Mouse (Mus musculus): ENCODE measurements around the gene Cabp7. TPM values are rescaled to one million over a fixed set of nuclear protein-coding genes. Genes with fewer than 3 reads are reported as not detected.

Cabp7 gene
- not detected in 2 replicates for total RNA-seq (2014; fragmentation: Nextera tagmentation)
- not detected in 2 replicates for total RNA-seq (2017)
- not detected in 2 replicates for polyA plus RNA-seq (2012)

- Histone ChIP-seq H3K36me3 (replicated peaks) (no peaks in the 10 kb centered on the region), H3K4me3 (ENCODE audit: low read depth, low read length) (no peak within 1 kb of the TSS; the same call in 1 of the 2 replicates), H3K9me3 (replicated peaks) (peaks cover 17% of the 10 kb centered on the region), H3K4me1 (ENCODE audit: insufficient read depth, low read depth, low read length) (no peaks in the 10 kb centered on the region), H3K27me3 (ENCODE audit: insufficient read depth, low read length) (peaks cover 59% of the 10 kb centered on the region)
- no peak for DNase-seq (ENCODE audit: low spot score)
- ATAC-seq (ENCODE audit: extremely low read depth, insufficient number of reproducible peaks, low FRiP score, poor library complexity, severe bottlenecking): no peak
- TF ChIP-seq TAL1 (conservative IDR thresholded peaks at IDR 0.05; ENCODE audit: low read depth, low read length) (no peak), CTCF (IDR thresholded peaks at IDR 0.05; ENCODE audit: low read depth, low read length) (no peak), POLR2AphosphoS5 (IDR thresholded peaks at IDR 0.05; ENCODE audit: insufficient replicate concordance, low read depth, low read length) (no peak), GATA1 (IDR thresholded peaks at IDR 0.05; ENCODE audit: borderline replicate concordance, low read length) (no peak), GATA2 (IDR thresholded peaks at IDR 0.05; ENCODE audit: borderline replicate concordance, low read depth, low read length) (no peak)
These were observed at the start of gene Cabp7 for GRCm38 (mm10) chr11:4746733-4747132. TSS of gene Cabp7 (minus strand) at chr11:4746778.

- H3K4me3 ChIP-seq (ENCODE audit: low read depth, low read length): no peak overlapping the region
- no peak for ATAC-seq (ENCODE audit: extremely low read depth, insufficient number of reproducible peaks, low FRiP score, poor library complexity, severe bottlenecking)
- peaks cover 89% of the 10 kb centered on the region for H3K36me3 ChIP-seq (replicated peaks)
- DNase-seq (ENCODE audit: low spot score): no peak
- TF ChIP-seq TAL1 (conservative IDR thresholded peaks at IDR 0.05; ENCODE audit: low read depth, low read length) (no peak), CTCF (IDR thresholded peaks at IDR 0.05; ENCODE audit: low read depth, low read length) (no peak), POLR2AphosphoS5 (IDR thresholded peaks at IDR 0.05; ENCODE audit: insufficient replicate concordance, low read depth, low read length) (no peak), GATA1 (IDR thresholded peaks at IDR 0.05; ENCODE audit: borderline replicate concordance, low read length) (no peak), GATA2 (IDR thresholded peaks at IDR 0.05; ENCODE audit: borderline replicate concordance, low read depth, low read length) (no peak)
- no peaks in the 10 kb centered on the region for H3K9me3 ChIP-seq (replicated peaks)
- H3K4me1 ChIP-seq (ENCODE audit: insufficient read depth, low read depth, low read length): no peaks in the 10 kb centered on the region
- no peaks in the 10 kb centered on the region for H3K27me3 ChIP-seq (ENCODE audit: insufficient read depth, low read length)
These were observed 46.4 kb upstream of the Cabp7 start for GRCm38 (mm10) chr11:4793006-4793405.

GRCm38 (mm10) chr11:4791549-4791948 is 45.0 kb upstream of the Cabp7 start:
- H3K4me3 ChIP-seq (ENCODE audit: low read depth, low read length): no peak overlapping the region
- no peaks in the 10 kb centered on the region for H3K27me3 ChIP-seq (ENCODE audit: insufficient read depth, low read length)
- ATAC-seq (ENCODE audit: extremely low read depth, insufficient number of reproducible peaks, low FRiP score, poor library complexity, severe bottlenecking) (no peak), DNase-seq (ENCODE audit: low spot score) (no peak)
- TF ChIP-seq GATA2 (IDR thresholded peaks at IDR 0.05; ENCODE audit: borderline replicate concordance, low read depth, low read length) (no peak), GATA1 (IDR thresholded peaks at IDR 0.05; ENCODE audit: borderline replicate concordance, low read length) (no peak), POLR2AphosphoS5 (IDR thresholded peaks at IDR 0.05; ENCODE audit: insufficient replicate concordance, low read depth, low read length) (no peak), CTCF (IDR thresholded peaks at IDR 0.05; ENCODE audit: low read depth, low read length) (no peak), TAL1 (conservative IDR thresholded peaks at IDR 0.05; ENCODE audit: low read depth, low read length) (no peak)
- H3K9me3 ChIP-seq (replicated peaks): no peaks in the 10 kb centered on the region
- peaks cover 89% of the 10 kb centered on the region for H3K36me3 ChIP-seq (replicated peaks)
- H3K4me1 ChIP-seq (ENCODE audit: insufficient read depth, low read depth, low read length): no peaks in the 10 kb centered on the region

GRCm38 (mm10) chr11:4789691-4790090 is 43.1 kb upstream of the Cabp7 start:
- Histone ChIP-seq H3K4me1 (ENCODE audit: insufficient read depth, low read depth, low read length) (no peaks in the 10 kb centered on the region), H3K4me3 (ENCODE audit: low read depth, low read length) (no peak overlapping the region), H3K36me3 (replicated peaks) (peaks cover 95% of the 10 kb centered on the region), H3K9me3 (replicated peaks) (no peaks in the 10 kb centered on the region), H3K27me3 (ENCODE audit: insufficient read depth, low read length) (no peaks in the 10 kb centered on the region)
- no peak for DNase-seq (ENCODE audit: low spot score)
- no peak for TF ChIP-seq GATA1 (IDR thresholded peaks at IDR 0.05; ENCODE audit: borderline replicate concordance, low read length)
- TF ChIP-seq TAL1 (conservative IDR thresholded peaks at IDR 0.05; ENCODE audit: low read depth, low read length): no peak
- TF ChIP-seq GATA2 (IDR thresholded peaks at IDR 0.05; ENCODE audit: borderline replicate concordance, low read depth, low read length): no peak
- TF ChIP-seq POLR2AphosphoS5 (IDR thresholded peaks at IDR 0.05; ENCODE audit: insufficient replicate concordance, low read depth, low read length): no peak
- no peak for TF ChIP-seq CTCF (IDR thresholded peaks at IDR 0.05; ENCODE audit: low read depth, low read length)
- no peak for ATAC-seq (ENCODE audit: extremely low read depth, insufficient number of reproducible peaks, low FRiP score, poor library complexity, severe bottlenecking)

- ATAC-seq (ENCODE audit: extremely low read depth, insufficient number of reproducible peaks, low FRiP score, poor library complexity, severe bottlenecking) (no peak), DNase-seq (ENCODE audit: low spot score) (no peak)
- Histone ChIP-seq H3K9me3 (replicated peaks) (no peaks in the 10 kb centered on the region), H3K4me1 (ENCODE audit: insufficient read depth, low read depth, low read length) (no peaks in the 10 kb centered on the region), H3K36me3 (replicated peaks) (peaks cover 99% of the 10 kb centered on the region), H3K27me3 (ENCODE audit: insufficient read depth, low read length) (no peaks in the 10 kb centered on the region), H3K4me3 (ENCODE audit: low read depth, low read length) (no peak overlapping the region)
- no peak for TF ChIP-seq GATA2 (IDR thresholded peaks at IDR 0.05; ENCODE audit: borderline replicate concordance, low read depth, low read length)
- TF ChIP-seq POLR2AphosphoS5 (IDR thresholded peaks at IDR 0.05; ENCODE audit: insufficient replicate concordance, low read depth, low read length): no peak
- no peak for TF ChIP-seq GATA1 (IDR thresholded peaks at IDR 0.05; ENCODE audit: borderline replicate concordance, low read length)
- no peak for TF ChIP-seq TAL1 (conservative IDR thresholded peaks at IDR 0.05; ENCODE audit: low read depth, low read length)
- no peak for TF ChIP-seq CTCF (IDR thresholded peaks at IDR 0.05; ENCODE audit: low read depth, low read length)
These were observed 38.1 kb upstream of the Cabp7 start for GRCm38 (mm10) chr11:4784629-4785142.

GRCm38 (mm10) chr11:4783116-4783515 is 36.5 kb upstream of the Cabp7 start:
- H3K27me3 ChIP-seq (ENCODE audit: insufficient read depth, low read length): no peaks in the 10 kb centered on the region
- H3K4me1 ChIP-seq (ENCODE audit: insufficient read depth, low read depth, low read length): no peaks in the 10 kb centered on the region
- H3K4me3 ChIP-seq (ENCODE audit: low read depth, low read length): no peak overlapping the region
- no peaks in the 10 kb centered on the region for H3K9me3 ChIP-seq (replicated peaks)
- ATAC-seq (ENCODE audit: extremely low read depth, insufficient number of reproducible peaks, low FRiP score, poor library complexity, severe bottlenecking) (no peak), DNase-seq (ENCODE audit: low spot score) (no peak)
- no peak for TF ChIP-seq CTCF (IDR thresholded peaks at IDR 0.05; ENCODE audit: low read depth, low read length)
- TF ChIP-seq GATA1 (IDR thresholded peaks at IDR 0.05; ENCODE audit: borderline replicate concordance, low read length): no peak
- TF ChIP-seq TAL1 (conservative IDR thresholded peaks at IDR 0.05; ENCODE audit: low read depth, low read length): no peak
- TF ChIP-seq GATA2 (IDR thresholded peaks at IDR 0.05; ENCODE audit: borderline replicate concordance, low read depth, low read length): no peak
- no peak for TF ChIP-seq POLR2AphosphoS5 (IDR thresholded peaks at IDR 0.05; ENCODE audit: insufficient replicate concordance, low read depth, low read length)
- H3K36me3 ChIP-seq (replicated peaks): peaks cover 99% of the 10 kb centered on the region

Data from G1E (cell line).